Mouse (Mus musculus): ENCODE measurements around the gene Grm4. TPM values are rescaled to one million over a fixed set of nuclear protein-coding genes. Genes with fewer than 3 reads are reported as not detected.
A peak's percentile ranks its signal among the peaks of the same experiment; 100 is the strongest.

Grm4 gene
- polyA plus RNA-seq, 1 experiment from 2014 or later, result 1.3 TPM

DNA sequence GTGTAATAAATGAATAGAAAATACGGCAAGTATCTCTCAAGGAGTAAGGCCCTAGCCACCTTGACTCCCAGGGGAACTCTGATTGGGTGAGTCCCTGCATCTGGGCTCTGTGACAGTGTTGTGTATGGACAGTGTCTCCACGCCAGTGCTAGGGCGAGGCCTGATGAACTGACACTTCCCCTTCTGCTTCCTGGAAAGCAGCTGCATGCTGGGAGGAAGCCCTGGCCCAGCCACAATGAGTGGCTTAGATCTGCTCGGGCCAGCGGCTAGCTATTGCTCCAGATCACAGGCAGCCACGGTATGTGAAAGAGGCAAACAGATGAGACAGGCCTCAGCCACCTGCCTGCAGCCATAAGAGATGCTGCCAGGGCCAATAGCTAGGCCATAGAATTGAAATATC, 6.0 kb upstream of the Grm4 start:
- H3K9me3 ChIP-seq (ENCODE audit: control insufficient read depth, low read length), result no peaks in the 10 kb centered on the region
- ATAC-seq (replicated peaks; ENCODE audit: low FRiP score) (no peak), DNase-seq (ENCODE audit: low spot score) (no peak)
- H3K36me3 ChIP-seq (ENCODE audit: control insufficient read depth, insufficient read depth, low read length), result no peaks in the 10 kb centered on the region
- no peak overlapping the region for H3K4me2 ChIP-seq (ENCODE audit: low read depth, low read length, severe bottlenecking)
- no peak overlapping the region for H3K4me3 ChIP-seq (ENCODE audit: low read depth, low read length)
- H3K9ac ChIP-seq (ENCODE audit: low read length), result no peak overlapping the region
- WGBS, result 88% methylated on average over 6 of the region's 6 CpGs
- no peaks in the 10 kb centered on the region for H3K4me1 ChIP-seq (replicated peaks; ENCODE audit: control insufficient read depth, insufficient read depth, low read length)
- no peaks in the 10 kb centered on the region for H3K27me3 ChIP-seq (ENCODE audit: control insufficient read depth, insufficient read depth, low read length)
- no peak overlapping the region for H3K27ac ChIP-seq (ENCODE audit: low read depth, low read length)

DNA sequence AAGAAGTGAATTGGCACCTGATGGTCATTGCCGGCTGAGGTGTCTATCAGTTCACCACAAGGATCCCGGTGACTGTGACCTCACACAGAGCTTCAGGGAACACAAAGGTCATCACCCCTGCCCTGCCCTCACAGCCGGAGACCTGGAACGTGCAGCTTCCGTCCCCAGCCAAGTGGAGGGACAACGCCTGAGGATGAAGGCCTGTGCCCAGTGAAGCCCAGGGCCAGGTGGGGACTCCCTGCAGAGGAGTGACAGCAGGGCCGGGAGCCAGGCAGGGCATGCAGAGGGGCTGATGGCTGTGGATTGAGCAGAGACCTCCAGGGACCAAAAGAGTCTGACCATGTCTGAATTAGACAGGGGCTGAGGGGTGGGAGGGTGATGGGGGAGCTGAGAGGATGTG, 1.9 kb upstream of the Grm4 start:
- Histone ChIP-seq H3K27ac (ENCODE audit: low read depth, low read length) (no peak overlapping the region), H3K9me3 (ENCODE audit: control insufficient read depth, low read length) (no peaks in the 10 kb centered on the region), H3K9ac (ENCODE audit: low read length) (no peak overlapping the region)

DNA sequence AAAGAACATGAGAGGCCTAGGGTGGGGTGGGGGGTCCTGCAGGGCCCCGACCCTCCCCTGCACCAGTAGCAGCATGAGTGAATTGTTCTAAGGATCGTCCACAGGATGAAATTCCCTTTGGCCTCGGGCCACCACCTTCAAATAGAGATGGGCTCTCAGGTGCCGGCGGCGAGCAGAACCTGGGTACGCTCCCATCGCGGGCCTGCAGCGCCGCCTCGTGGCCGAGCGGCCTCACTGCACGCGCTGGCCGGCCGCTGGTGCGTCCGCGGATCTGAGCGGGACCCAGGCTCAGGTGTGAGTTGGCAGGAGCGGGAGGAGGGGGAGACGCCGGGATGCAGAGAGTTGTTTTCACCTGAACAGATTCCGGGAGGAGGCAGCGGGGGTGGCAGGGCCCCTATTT, 646 bp downstream of the Grm4 start:
- Histone ChIP-seq H3K27ac (ENCODE audit: low read depth, low read length) (no peak overlapping the region), H3K27me3 (ENCODE audit: control insufficient read depth, insufficient read depth, low read length) (peaks cover 15% of the 10 kb centered on the region), H3K36me3 (ENCODE audit: control insufficient read depth, insufficient read depth, low read length) (no peaks in the 10 kb centered on the region), H3K9ac (ENCODE audit: low read length) (no peak overlapping the region), H3K4me2 (ENCODE audit: low read depth, low read length, severe bottlenecking) (peak overlapping the region; percentile 25), H3K9me3 (ENCODE audit: control insufficient read depth, low read length) (no peaks in the 10 kb centered on the region), H3K4me1 (replicated peaks; ENCODE audit: control insufficient read depth, insufficient read depth, low read length) (peaks cover 3% of the 10 kb centered on the region), H3K4me3 (ENCODE audit: low read depth, low read length) (no peak overlapping the region)
- peak; percentile 85 for DNase-seq (ENCODE audit: low spot score)
- ATAC-seq (replicated peaks; ENCODE audit: low FRiP score), result no peak
- WGBS, result under 1% methylated on average over 27 of the region's 27 CpGs

More for the DNA sequence above, 1.9 kb upstream of the Grm4 start:
- ATAC-seq (replicated peaks; ENCODE audit: low FRiP score), result no peak
- peaks cover 3% of the 10 kb centered on the region for H3K4me1 ChIP-seq (replicated peaks; ENCODE audit: control insufficient read depth, insufficient read depth, low read length)
- no peak overlapping the region for H3K4me3 ChIP-seq (ENCODE audit: low read depth, low read length)
- no peaks in the 10 kb centered on the region for H3K36me3 ChIP-seq (ENCODE audit: control insufficient read depth, insufficient read depth, low read length)
- H3K4me2 ChIP-seq (ENCODE audit: low read depth, low read length, severe bottlenecking), result no peak overlapping the region
- no peak for DNase-seq (ENCODE audit: low spot score)
- H3K27me3 ChIP-seq (ENCODE audit: control insufficient read depth, insufficient read depth, low read length), result peaks cover 15% of the 10 kb centered on the region
- WGBS, result 62% methylated on average over 7 of the region's 7 CpGs

DNA sequence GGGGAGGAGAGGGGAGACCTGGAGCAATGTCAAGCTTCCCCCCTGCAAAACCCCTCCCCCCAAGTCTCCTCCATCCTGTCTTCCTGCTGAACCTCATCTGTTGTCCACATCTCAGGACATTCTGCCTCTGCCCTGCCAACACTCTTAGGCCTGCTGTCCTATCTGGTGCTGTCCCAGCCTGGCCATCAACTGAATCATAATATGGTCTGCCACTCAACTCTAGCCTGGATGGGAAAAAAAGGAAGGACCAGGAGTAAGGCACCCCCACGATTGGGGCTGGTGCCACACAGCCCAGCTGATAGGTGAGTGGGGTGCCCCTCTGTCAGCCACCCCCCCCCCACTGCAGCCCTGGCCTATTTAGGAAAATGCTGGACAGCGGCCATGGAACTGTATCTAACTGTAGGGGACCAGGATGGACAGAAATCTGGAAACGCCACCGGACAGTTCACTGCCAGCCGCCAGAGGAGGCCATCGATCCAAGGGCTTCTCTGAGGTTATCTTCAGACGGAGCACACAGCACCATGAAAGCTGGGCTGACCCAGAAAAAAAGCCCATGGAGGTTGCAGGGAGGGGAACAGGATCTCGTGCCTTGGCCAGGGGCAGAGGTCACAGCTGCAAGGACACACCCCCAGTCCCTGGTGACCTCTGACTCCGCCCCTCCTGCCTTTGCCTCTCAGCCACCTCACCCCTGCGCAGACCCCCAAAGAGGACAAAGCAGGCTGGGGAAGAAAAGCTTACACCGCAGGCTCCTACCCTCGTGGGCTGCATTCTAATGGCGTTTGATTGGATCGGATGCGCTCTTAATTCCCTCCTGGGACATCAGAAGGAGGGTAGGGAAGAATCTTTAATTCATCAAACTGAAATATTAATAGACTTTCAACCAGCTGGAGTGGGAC, 2.3 kb downstream of the Grm4 start:
- no peak for DNase-seq (ENCODE audit: low spot score)
- peaks cover 3% of the 10 kb centered on the region for H3K4me1 ChIP-seq (replicated peaks; ENCODE audit: control insufficient read depth, insufficient read depth, low read length)

DNA sequence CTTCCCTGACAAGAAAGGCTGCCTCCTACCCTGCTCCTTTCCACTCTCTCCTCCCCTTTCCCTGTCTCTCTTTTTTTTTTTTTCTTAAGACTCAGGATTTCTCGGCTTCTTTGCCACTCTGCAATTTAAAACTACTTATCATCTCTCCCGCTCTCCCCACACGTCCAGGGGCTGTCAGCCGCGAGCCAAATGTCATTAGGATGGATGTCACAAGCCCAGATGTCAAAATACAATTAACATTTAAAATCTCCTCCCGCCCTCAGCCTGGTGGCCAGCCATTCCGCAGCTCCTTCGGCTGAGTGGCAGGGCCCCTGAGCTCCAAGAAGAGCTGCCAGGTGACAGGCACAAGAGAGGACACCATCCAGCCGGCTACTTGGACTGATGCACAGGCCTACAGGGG, 2.9 kb downstream of the Grm4 start:
- Histone ChIP-seq H3K27me3 (ENCODE audit: control insufficient read depth, insufficient read depth, low read length) (peaks cover 34% of the 10 kb centered on the region), H3K4me2 (ENCODE audit: low read depth, low read length, severe bottlenecking) (no peak overlapping the region), H3K27ac (ENCODE audit: low read depth, low read length) (no peak overlapping the region), H3K9me3 (ENCODE audit: control insufficient read depth, low read length) (no peaks in the 10 kb centered on the region), H3K4me3 (ENCODE audit: low read depth, low read length) (no peak overlapping the region), H3K36me3 (ENCODE audit: control insufficient read depth, insufficient read depth, low read length) (no peaks in the 10 kb centered on the region), H3K9ac (ENCODE audit: low read length) (no peak overlapping the region), H3K4me1 (replicated peaks; ENCODE audit: control insufficient read depth, insufficient read depth, low read length) (peaks cover 9% of the 10 kb centered on the region)
- 21% methylated on average over 9 of the region's 9 CpGs for WGBS
- DNase-seq (ENCODE audit: low spot score) (no peak), ATAC-seq (replicated peaks; ENCODE audit: low FRiP score) (no peak)

More for the DNA sequence above, 2.3 kb downstream of the Grm4 start:
- Histone ChIP-seq H3K4me3 (ENCODE audit: low read depth, low read length) (no peak overlapping the region), H3K9me3 (ENCODE audit: control insufficient read depth, low read length) (no peaks in the 10 kb centered on the region), H3K9ac (ENCODE audit: low read length) (no peak overlapping the region; the same call in 1 of the 2 replicates), H3K4me2 (ENCODE audit: low read depth, low read length, severe bottlenecking) (no peak overlapping the region), H3K27ac (ENCODE audit: low read depth, low read length) (no peak overlapping the region), H3K36me3 (ENCODE audit: control insufficient read depth, insufficient read depth, low read length) (no peaks in the 10 kb centered on the region), H3K27me3 (ENCODE audit: control insufficient read depth, insufficient read depth, low read length) (peaks cover 27% of the 10 kb centered on the region)
- no peak for ATAC-seq (replicated peaks; ENCODE audit: low FRiP score)
- WGBS, result 27% methylated on average over 15 of the region's 15 CpGs

DNA sequence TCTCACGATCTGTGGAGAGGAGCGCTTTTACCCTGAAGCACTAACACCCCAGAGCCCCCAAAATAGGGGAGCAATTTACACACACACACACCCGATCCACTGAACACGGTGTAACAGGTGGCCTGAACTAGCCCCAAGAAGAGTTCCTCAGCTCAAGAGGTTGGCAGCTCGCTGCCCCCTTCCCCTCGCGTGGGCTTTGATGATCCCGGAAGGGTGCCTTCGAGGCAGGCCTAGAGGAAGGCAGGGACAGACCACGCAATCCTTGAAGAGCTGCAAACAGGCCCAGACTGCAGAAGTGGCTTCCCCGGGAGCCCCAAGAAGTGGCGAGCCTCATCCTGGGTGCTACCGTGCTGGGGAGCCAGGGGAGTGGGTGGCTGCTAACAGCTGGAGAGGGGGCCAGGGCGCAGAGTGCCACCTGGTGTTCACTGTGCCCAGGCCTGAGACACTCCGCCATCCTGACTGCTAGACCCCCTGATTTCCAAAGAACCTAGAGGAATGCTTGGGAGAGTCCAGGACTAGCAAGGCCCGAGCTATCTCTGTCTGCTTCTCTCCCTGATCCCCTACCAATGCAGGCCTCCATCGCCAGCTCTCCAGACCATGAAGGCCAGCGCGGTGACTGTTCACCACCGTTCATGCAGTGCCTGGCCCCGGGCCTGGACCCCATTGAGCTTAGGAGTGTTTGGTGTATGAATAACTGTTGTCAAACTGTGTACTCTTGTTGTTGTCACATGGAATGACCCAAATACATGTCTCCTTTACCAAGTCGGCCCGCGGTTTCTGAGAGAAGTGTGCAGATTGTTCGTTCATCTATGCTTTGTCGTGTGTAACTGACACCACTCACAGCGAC, 7.1 kb downstream of the Grm4 start:
- no peak overlapping the region for H3K27ac ChIP-seq (ENCODE audit: low read depth, low read length)
- H3K4me2 ChIP-seq (ENCODE audit: low read depth, low read length, severe bottlenecking), result peak overlapping the region; percentile 97
- no peak overlapping the region for H3K9ac ChIP-seq (ENCODE audit: low read length)
- no peaks in the 10 kb centered on the region for H3K36me3 ChIP-seq (ENCODE audit: control insufficient read depth, insufficient read depth, low read length)
- H3K27me3 ChIP-seq (ENCODE audit: control insufficient read depth, insufficient read depth, low read length), result peaks cover 52% of the 10 kb centered on the region
- DNase-seq (ENCODE audit: low spot score), result no peak
- WGBS, result 30% methylated on average over 27 of the region's 27 CpGs
- no peaks in the 10 kb centered on the region for H3K9me3 ChIP-seq (ENCODE audit: control insufficient read depth, low read length)
- no peak for ATAC-seq (replicated peaks; ENCODE audit: low FRiP score)
- peak overlapping the region; percentile 58 for H3K4me3 ChIP-seq (ENCODE audit: low read depth, low read length)
- H3K4me1 ChIP-seq (replicated peaks; ENCODE audit: control insufficient read depth, insufficient read depth, low read length), result peaks cover 23% of the 10 kb centered on the region

DNA sequence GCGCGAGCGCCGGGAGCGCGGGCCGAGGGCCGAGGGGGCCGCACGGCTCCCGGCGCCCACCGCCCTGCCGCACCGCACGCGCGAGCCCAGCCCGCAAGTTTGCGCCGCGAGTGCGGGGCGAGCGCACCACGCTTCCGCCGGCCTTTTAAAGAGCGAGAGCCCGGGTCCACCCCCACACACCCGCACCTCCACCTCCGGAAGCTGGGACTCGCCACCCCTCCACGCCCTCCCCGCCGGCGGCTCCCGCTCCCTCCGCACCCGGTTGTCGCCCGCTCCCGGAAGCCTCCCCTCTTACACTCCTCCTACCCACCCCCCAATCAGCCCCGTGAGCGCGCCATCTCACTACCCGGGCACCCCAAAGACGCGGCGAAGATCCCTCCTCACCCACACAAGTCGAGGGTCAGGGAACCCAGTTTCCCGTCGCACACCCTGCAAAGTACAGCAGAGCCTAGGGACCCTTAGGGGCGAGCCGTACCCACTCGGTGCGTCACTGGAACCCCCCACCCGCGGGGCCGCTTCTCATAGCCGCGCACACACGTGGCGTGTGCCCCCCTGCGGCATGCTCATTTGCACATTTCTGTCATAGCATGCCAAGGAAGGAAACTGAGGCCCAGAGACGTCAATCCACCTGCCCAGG, 7.8 kb downstream of the Grm4 start:
- peak overlapping the region; percentile 64 for H3K9ac ChIP-seq (ENCODE audit: low read length)
- H3K27me3 ChIP-seq (ENCODE audit: control insufficient read depth, insufficient read depth, low read length), result peaks cover 54% of the 10 kb centered on the region
- H3K27ac ChIP-seq (ENCODE audit: low read depth, low read length), result no peak overlapping the region
- WGBS, result under 1% methylated on average over 40 of the region's 66 CpGs
- no peak for ATAC-seq (replicated peaks; ENCODE audit: low FRiP score)
- peak overlapping the region; percentile 58 for H3K4me3 ChIP-seq (ENCODE audit: low read depth, low read length)
- peak overlapping the region; percentile 97 for H3K4me2 ChIP-seq (ENCODE audit: low read depth, low read length, severe bottlenecking)
- no peaks in the 10 kb centered on the region for H3K9me3 ChIP-seq (ENCODE audit: control insufficient read depth, low read length)
- no peak for DNase-seq (ENCODE audit: low spot score)
- H3K4me1 ChIP-seq (replicated peaks; ENCODE audit: control insufficient read depth, insufficient read depth, low read length), result peaks cover 21% of the 10 kb centered on the region
- H3K36me3 ChIP-seq (ENCODE audit: control insufficient read depth, insufficient read depth, low read length), result no peaks in the 10 kb centered on the region

DNA sequence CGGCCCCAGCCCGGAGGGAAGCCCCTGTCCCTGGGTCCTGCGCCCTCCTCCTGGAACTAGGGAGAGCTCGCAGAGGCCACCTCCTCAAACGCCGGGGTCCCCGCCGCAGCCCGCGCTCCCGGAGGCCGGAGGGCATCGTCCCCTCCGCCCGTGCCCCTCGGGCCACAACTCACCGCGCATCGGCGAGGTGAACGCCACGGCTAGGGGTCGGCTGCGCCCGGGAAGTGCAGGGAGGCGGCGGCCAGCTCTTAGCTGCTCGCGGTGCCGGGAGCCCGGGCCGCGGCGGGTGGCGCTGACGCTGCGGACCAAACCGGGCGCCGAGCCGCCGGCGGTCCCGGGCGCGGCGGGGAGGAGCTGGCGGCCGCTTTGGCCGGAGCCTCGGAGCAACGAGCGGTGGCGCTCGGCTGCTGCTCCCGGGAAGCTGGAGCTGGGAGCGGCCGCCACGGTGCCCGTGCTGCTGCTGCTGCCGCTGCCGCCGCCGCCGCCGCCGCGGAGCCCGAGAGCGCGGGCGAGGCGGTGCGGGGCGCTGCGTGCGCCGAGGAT, 8.5 kb downstream of the Grm4 start:
- Histone ChIP-seq H3K9me3 (ENCODE audit: control insufficient read depth, low read length) (no peaks in the 10 kb centered on the region), H3K4me3 (ENCODE audit: low read depth, low read length) (peak overlapping the region; percentile 58), H3K27me3 (ENCODE audit: control insufficient read depth, insufficient read depth, low read length) (peaks cover 54% of the 10 kb centered on the region), H3K27ac (ENCODE audit: low read depth, low read length) (no peak overlapping the region), H3K36me3 (ENCODE audit: control insufficient read depth, insufficient read depth, low read length) (no peaks in the 10 kb centered on the region), H3K4me2 (ENCODE audit: low read depth, low read length, severe bottlenecking) (peak overlapping the region; percentile 97), H3K4me1 (replicated peaks; ENCODE audit: control insufficient read depth, insufficient read depth, low read length) (peaks cover 20% of the 10 kb centered on the region), H3K9ac (ENCODE audit: low read length) (peak overlapping the region; percentile 64)
- ATAC-seq (replicated peaks; ENCODE audit: low FRiP score) (peak; percentile 12; the same call in 1 of the 2 replicates), DNase-seq (ENCODE audit: low spot score) (peak; percentile 73)
- under 1% methylated on average over 71 of the region's 78 CpGs for WGBS
